Mouse (Mus musculus): ENCODE results near the gene Mthfd1.

GRCm38 (mm10) chr12:76333688-76334087 lies 78.6 kb downstream of the Mthfd1 start:
- TF ChIP-seq EP300 (IDR thresholded peaks at IDR 0.05; ENCODE audit: insufficient read depth, low read depth, low read length) (no peak), CTCF (IDR thresholded peaks at IDR 0.05; ENCODE audit: low read depth, low read length) (no peak)

Data from ES-Bruce4 (cell line).